Mouse (Mus musculus) induced T-regulatory cell, adult 2 months (primary cell): ENCODE results near the gene Man1c1.

Experiments used
- DNase-seq: peaks from one replicate; pipeline ENCODE4 v3.0.0-alpha.2; 2012; ENCODE audit warnings: low read depth

Gene Man1c1

DNA sequence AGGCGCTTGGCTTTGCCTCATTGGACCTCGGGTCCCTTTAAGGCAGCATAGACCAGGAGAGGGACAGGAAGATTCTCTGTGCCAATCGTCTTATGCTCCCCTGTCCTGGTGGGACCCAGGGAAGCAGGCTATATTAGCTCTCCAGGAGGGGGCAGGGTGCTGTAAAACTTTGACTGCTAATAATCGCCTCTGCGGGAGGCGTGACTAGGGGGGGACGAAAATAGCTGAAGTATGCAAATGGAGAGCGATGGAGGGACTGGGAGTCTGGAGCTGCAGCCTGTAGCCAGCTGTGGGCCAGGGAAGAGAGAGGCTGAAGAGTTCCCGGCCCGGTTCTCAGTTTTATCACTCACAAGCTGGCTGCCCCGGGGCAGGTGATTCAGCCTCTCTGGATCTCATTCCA, 124.9 kb downstream of the Man1c1 start:
- DNase-seq = no peak

DNA sequence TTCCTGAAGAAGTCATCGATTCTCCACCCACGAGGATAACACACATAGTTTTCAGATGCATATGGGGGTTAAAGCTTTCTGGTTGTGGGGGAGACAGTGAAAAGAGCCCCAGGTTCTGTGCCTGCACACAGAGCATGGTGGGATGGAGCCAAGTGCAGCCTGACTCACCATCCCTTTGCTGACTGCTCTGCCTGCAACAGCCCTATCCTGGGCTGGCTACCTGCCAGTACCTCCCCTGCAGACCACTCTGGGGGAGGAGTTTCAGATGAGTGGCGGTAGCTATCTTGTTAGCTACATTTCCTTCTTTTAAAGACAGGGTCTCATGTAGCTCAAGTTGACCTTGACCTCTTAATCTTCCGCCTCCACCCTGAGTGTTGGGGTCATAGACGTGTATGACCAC, 125.7 kb downstream of the Man1c1 start:
- DNase-seq = no peak

DNA sequence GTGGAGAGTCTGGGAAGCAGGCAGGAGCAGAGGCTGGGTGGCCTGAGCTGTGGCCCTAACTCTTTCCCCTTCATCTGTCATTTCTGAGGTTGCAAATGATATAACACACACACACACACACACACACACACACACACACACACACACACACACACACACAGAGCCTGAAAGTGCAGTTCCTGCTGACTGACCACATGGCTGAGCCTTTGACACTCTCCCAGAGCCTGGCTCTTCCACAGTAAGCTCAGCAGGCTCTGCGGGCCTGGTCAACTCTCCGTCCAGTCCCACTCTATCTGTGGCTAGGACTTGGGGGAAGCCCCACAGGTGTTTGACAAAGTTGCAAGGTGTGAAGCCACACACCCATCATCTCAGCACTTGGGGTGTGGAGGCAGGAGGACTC, 126.8 kb downstream of the Man1c1 start:
- DNase-seq = no peak

DNA sequence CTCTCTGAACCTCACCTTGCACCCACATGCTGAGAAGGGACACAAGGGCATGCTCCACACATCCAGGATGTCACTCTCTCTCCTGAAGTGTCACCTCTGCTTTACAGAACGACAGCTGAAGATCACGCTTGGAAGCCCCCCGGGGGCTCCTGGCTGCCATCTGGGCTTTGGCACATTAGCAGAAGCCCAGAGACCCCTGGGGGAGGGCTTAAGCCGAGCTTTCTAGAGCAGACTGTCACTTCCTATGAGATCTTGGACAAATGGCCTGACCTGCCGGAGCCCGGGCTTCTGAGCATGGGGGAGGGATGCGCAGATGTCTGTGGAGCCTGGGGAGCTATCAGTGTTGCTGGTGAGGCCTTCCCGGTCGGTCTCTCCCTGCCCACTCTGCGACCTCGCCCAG, 128.6 kb downstream of the Man1c1 start:
- no peak for DNase-seq

DNA sequence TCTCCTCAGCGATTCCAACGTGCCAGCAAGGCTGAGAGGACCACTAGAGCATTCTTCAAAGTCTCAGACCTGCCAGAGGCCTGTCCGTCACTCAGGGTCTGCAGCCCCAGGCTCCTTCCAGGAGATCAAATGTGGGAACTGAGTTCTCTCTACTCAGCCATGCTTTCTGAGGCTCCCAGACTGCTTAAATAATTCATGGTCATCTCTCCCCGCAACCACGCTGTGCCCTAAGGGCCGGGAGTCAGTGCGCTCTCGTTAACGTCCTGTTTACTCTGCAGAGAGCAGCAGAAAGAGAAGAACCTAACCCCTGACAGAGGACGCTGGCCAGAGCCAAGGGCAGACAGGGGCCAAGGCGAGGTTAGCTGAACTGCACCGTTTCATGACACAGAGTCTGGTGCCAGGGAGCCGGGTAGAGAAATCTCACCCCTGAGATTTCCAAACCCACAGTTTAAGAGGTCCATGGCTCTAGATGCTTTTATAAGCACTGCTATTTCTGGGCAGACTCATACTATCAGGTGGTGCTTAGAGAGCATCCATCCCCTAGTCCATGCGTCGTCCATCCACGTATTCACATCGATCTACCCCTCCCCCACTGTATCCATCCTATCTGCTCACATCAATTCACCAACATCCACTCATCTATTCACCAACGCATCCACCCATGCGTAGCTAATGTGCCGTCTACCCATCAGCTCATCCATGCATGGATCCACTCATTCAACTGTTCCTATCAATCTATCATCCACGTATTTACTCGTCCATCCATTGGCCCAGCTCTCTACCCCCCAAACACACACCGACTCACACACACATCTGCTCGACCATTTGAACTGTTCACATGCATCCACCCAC, 131.4 kb downstream of the Man1c1 start:
- DNase-seq = no peak

DNA sequence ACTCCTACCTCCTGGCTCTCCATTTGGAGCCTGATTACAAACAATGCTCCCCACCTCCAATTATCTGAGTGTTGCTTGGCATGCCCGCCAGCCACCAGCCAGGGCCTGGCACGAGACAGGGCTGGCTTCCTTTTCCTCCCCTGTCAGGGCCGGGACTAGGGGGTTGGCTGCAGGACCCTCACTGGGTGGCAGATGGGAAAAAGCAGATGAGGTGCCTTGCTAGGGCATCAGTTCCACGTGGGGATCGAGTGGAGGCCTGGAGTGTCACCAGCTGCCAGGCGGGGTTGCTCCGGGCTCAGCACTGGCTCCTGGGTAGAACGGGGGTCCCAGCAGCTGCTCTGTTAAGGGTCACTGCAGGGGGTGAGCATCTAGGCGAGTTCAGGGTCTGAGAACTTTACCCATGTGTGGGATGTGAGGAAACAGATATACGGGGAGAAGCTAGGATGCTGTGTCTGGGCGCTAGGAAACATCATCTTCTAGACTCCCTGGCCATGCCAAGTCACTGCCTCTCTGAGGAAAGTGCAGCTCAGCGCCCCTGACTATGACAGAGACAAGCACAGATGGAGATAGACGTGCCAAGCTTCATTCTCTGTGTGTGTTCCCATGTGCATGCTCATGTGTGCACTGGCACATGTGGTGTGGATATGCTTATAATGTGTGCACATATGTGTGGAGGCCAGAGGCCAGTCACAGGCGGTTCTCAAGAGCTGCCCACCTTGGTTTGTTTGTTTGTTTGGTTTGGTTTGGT, 133.2 kb downstream of the Man1c1 start:
- DNase-seq = no peak

DNA sequence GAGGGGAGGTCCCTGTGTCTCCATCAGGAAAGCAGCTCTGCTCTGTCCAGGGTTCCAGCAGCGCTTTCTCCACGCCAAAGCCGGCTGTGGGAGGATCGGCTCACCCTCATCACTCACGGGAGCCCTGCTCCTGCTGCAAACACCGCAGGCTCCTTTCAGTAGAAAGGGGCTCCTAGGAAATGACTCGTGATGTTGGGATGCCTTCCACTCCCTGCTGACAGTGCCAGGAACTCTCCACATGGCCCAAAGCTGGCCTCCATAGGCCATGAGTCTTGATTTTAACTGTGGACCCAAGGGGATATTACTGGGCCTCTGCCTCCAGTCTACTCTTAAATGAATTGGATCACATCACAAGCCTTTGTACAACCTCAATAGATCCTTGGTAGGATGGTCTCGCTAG, 134.3 kb downstream of the Man1c1 start:
- no peak for DNase-seq

DNA sequence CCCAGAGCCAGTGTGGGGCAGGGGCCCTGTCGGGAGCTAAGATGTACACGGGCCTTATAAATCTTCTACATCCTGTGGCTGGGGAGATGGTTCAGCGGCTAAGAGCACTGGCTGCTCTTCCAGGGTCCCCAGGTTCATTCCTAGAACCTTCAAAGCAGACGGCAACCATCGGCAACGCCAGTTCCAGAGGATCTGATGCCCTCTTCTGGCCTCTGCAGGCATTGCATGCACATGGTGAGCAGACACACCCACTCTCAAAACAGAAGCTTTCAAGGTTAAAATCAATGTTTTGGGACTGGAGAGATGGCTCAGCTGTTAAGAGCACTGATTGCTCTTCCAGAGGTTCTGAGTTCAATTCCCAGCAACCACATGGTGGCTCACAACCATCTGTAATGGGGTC, 134.9 kb downstream of the Man1c1 start:
- peak; percentile 41 for DNase-seq

DNA sequence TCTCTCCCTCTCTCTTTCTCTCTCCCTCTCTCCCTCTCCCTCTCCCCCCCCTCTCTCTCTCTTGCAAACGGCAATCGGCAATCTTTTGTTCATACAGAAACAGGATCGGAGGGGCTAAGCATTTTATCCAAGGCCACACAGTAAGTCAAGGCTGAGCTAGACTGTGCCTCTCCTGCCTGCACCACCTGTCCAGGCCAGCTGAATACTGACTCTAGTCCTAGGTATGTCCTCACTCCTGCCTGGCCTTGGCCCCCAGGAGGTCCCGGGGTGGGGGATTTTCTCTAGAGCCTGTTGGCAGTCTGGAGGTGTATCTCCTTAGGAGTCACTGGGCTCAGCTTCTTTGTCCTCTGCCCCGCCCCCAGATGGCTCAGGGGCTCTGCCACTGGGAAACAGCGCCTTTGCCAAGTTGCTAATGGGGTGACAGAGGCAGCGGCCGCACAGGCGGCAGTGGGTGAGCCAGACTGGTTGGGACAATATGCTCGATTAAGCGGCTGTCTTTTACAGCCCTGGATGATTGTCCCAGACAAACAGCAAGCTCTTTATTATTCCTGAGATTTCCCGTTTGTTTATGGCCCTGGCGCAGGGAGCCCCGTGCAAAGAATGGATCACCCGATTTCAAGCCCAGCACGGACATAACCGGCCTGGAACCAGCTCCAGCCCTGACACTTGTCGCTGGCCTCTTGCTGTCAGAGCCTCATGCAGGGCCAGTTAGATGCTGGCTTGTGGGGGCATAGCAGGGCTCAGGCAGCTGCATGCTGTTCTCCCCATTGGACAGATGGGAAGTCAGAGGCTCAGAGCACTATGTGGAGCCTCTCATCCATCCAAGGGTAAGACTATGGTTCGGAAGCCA, 136.5 kb downstream of the Man1c1 start:
- no peak for DNase-seq

DNA sequence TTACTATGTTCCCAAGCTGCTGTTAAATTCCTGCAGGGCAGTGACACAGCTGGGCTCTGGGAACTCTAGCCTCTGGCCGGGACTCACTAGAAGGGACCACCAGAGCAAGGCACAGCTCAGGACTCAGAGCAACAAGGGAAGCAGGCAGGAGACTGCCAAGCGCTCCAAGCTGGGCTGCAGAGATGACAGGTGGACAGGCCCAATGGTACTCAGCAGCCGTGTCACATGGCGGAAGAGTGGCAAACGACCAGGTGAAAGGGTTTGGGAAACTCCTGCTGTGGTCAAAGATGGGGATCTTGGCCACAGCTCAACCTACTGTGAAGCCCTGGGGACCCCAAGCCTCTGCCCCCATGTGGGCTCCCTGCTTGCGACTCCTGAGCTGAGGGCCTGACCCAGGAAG, 140.0 kb downstream of the Man1c1 start:
- no peak for DNase-seq

DNA sequence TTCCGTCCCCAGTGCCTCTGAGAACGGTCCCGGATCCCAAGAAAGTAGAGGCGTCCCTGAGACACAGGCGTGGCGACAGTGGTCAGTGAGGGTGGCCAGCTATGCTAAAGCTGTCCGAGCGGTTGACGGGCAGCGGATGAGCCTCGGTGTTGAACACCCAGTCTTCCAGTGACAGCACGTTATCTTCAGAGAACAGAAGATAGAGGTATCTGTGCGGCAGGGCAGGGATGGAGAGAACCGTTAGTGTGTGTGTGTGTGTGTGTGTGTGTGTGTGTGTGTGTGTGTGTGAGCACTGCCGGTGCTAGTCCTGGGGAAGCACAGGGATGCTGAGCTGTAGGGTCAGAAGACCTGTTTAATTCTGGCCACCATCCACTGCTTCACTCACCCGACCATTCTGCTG, 140.5 kb downstream of the Man1c1 start:
- DNase-seq = no peak

DNA sequence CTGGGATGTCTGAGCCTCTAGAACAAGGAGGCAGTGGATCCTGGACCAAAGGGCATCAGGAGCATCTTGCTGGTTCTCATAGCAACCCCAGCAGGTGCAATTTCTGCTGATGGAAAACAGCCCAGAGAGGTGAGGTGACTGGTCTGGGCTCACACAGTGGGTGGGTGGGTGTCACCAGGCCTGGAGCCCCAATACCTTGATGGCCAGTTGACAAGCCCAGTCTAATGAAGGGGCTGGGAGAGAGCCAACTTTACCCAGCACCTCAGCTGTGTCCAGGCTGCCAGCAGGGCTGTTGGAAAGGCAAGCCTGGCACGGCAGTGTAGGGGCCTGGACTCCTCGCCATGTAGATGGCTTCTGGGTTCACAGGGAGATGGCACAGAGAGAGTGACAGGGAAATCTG, 142.1 kb downstream of the Man1c1 start:
- no peak for DNase-seq

DNA sequence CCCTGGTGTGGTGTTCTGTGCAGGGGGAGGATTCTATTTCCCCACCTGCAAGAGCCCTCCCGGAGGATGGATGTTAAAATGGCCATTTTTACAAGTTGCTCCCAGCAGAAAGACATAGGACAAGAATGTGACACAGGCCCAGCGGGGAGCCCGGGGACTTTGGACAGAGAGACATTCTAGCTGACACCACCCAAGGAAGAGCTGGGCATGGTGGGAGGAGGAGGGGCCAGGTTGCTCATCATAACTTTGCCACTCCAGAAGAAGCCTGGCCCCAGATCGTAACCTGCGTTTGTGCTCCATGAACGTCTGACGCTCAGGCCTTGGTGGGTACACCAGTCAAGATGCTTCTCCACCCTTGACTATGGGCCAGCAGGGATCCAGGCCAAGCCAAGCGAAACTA, 143.4 kb downstream of the Man1c1 start:
- no peak for DNase-seq

DNA sequence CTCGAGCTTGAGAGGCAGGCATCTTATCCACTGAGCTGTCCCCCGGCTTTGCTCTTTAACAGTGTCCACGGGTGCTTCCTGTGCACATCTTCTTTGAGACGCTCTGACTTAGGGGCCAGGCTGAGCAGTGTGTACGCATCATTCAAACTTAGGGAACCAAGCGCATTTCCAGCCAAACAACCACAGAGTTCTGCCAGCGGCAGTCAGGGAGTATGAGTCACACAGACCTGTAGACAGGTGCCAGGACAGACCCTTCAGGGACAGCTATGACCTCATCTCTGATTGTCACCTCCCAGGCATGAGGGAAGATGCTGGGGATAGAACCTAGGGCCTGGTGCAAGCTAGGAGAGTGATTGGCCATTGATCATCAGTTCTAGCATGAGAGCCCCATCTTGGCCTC, 144.9 kb downstream of the Man1c1 start:
- no peak for DNase-seq

DNA sequence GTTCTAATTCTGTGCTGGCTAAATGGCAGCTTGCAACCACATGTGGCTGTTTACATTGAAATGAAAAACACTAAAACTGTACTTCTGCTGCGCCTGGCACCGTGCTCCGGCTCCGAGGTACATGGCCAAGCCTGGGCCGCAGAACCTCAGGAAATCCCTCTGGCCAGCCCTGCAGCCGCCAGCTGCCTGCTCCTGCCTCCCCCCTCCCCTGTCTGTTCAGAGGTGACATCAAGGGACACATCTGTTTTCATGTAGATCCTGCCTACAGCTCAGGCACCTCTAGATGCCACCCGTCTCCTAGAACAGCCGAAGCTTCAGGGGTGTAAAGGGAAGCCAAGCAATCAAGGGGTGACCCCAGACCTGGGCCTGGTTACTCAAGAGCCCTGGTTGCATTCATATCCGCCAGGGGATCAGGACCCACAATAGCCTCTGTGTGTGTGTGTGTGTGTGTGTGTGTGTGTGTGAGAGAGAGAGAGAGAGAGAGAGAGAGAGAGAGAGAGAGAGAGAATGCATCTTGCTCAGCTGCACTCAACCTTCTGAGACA, 145.4 kb downstream of the Man1c1 start:
- DNase-seq = no peak

DNA sequence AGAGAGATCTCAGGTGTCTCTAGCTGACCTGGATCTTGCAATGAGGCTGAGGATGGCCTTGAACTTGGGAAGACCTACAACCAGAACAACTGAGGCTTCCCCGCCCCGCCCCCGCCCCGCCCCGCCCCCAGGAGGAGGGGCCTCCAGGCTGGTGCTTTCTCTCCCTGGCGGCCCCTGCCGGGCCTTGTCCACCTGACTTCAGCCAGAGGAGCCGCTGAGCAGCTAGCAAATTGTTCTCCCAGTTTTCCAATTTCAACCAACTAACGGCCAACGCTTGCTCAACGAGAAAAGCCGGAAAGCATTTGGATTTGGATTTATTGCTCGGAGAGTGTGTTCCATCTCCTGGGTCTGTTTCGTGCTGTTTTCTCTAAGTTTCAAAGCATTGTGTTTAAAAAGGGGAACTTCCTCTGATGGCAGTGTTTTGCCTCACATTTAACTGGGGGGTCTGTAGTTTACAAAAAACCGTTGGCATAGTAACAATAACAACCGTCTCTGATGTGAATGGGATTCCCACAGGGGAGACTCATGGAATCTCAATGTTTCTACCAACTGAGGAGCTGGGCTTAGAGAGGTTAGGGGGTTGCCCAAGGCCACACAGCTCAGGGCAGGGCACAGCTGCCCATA, 146.4 kb downstream of the Man1c1 start:
- DNase-seq = no peak

DNA sequence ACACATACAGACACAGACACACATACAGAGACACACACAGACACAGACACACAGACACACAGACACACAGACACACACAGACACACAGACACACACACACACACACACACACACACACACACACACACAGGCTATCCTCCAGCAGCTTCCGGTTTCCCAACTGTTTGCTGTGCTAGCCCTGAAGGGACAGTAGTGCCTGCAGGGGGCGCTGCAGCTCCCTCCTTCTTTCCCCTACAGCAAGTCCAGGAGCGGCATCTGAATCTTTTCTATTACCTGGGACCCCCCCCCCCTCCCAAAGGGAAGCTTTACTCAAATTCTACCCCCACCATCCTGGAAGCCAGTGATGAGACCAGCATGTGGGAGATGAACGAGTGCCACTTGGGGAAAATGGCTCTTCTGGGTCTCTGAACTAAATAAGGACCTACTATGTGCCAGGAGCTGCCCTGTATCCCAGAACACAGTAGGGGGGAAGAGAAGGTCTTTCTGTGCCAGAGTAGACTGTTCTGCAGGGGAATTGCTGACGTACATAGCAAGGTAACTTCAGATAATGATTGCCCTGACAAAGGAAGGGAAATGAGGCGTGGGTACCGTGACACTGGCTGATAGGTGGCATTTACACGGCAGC, 148.0 kb downstream of the Man1c1 start:
- peak; percentile 44 for DNase-seq

DNA sequence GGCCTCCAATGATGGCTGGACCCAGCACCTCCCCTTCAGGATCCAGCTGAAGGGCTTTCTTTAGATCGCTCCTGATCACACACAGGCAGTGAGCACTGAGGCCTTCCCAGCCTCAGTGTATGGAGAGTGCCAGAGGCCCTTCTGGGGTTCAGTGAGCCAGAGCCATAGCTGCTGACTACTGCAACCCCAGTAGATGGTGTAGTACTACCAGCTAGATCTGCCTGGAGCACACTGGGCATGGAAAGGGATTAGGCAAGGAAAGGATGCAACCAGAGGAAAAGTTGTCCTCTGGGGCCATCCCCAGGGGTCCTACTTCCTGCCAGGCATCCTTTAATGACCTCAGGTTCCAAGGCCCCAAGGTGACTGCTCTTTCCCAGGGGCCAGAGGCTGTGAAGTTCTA, 150.5 kb downstream of the Man1c1 start:
- DNase-seq = no peak

DNA sequence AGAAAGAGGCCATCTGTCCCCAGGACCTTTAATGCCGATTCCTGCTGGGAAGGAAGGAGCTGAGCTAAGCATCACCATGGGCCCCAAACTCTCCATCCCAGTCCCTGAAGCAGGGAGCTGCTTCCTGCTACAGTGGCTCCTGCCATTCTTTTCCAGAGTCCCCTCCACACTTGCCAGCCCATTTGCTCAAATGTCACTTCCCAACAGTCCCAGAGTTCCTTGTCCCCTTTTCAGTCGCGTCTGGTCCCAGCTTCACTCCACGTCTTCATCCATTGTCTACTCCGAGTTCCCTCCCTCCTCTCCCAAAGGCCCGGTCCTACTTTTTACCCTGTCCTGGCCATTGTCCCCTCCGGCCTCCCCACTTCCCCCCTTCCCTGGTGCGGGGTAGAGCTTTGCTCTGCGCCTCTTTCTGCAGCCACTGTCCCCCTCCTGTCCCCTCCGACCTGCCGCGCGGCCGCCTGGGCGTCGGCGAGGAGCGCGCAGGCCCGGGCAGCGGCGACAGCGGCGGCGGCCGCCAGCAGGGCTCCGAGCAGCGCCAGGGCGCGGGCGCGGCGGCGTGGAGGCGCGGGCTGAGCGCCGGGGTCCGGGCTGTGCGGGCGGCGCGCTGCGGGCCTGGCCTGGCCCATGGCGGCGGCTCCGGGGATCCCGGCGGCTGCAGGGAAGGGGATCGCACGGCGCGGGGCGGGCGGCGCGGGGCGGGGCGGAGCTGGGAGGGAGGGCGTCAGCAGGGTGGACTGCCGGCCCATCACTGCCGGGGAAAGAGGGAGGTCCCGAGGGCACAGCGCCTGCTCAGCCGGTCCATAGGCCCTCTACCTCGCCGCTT, 152.4 kb downstream of the Man1c1 start, which contains the start of gene Selenon:
TSS of gene Selenon (minus strand) at position 673 of the 823 bp plus-strand sequence.
- no peak for DNase-seq

DNA sequence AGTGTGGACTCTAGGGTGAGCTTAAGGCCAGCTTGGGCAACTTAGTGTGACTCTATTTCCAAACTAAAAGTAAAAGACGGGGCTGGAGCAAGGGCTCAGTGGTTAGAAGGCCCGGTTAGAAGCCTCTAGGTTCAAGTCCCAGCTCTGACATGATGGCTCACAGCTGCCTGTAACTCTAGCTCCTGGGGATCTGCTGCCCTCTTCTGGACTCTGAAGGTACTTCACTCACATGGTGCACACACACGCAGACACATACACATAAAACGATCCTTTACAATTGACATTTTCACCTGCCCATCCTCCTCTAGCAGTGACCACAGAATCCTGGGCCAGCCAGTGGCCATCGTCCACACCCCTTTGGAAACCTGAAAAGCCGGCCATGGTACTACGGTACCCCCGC, 154.2 kb downstream of the Man1c1 start:
- no peak for DNase-seq
